Mouse (Mus musculus): ENCODE measurements around the gene Ccdc6. TPM values are rescaled to one million over a fixed set of nuclear protein-coding genes. Genes with fewer than 3 reads are reported as not detected.
"Not testable (repeated sequence)": the region's sequence is repeated elsewhere in the genome, so short reads cannot be mapped to it uniquely, and the experiment has no call there.

Ccdc6 gene
- polyA plus RNA-seq, 1 experiment from 2014 or later: 16.5 TPM

DNA sequence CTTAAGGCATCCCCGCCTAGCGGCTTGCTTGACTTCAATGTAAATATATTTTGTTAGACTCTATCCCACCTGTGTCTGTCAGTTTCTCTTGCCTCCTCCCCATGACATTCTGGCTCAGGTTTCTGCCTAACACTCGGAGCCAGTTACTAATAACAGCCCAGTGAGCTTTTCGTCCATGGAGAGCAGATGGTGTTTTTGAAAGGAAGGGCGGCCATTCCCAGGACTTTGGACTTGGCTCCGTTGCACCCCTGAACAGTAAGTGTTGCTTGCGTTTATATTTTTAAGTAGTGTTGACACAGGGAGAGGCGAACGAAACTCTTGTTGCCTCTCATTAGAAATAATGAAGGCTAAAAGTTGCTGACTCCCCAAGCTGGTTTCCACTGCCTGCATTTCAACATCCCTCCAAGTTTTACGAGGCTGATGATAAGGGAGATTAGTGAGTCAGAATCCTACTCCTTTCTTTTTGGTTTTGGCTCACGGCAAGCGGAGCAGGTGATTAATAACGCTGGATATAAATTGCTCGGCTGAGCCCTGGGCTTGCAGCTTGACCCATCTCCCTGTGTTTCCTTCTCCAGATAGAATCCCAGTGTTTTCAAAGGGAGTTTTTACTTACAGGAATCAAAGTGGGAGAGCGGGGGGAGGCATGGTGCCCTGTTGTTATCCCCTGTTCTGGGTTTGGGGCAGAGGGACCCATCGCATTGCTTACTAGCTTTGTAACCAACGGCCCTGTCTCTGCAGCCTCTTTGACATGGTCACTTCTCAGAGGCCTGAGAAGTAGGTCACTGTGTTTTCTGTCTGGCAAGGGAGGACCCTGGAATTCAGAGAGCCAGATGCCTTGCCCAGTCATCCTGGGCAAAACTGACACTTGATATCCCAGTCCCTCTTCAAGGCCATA lies 107.8 kb downstream of the Ccdc6 start, which contains the start of gene Mrln:
Gene Mrln, plus strand, starts transcription at position 160 of the 895 bp plus-strand sequence.
- Histone ChIP-seq H3K9me3 (0 out of 2 replicates have a peak, but pooled peaks cover 4% of the 10 kb centered on the region), H3K27ac (no peak within 1 kb of the TSS), H3K4me1 (peaks cover 15% of the 10 kb centered on the region), H3K27me3 (ENCODE audit: poor library complexity, severe bottlenecking) (no peaks in the 10 kb centered on the region), H3K36me3 (replicated peaks) (no peaks in the 10 kb centered on the region), H3K4me3 (no peak within 1 kb of the TSS)
- 72% methylated on average over 17 of the region's 17 CpGs for WGBS
- DNase-seq (ENCODE audit: extremely low spot score, low spot score): no peak

GRCm38 (mm10) chr10:70211281-70211680 lies 114.4 kb downstream of the Ccdc6 start:
- Histone ChIP-seq H3K27ac (no peak overlapping the region), H3K27me3 (ENCODE audit: poor library complexity, severe bottlenecking) (no peaks in the 10 kb centered on the region), H3K36me3 (replicated peaks) (no peaks in the 10 kb centered on the region), H3K4me3 (no peak overlapping the region), H3K4me1 (no peaks in the 10 kb centered on the region), H3K9me3 (no peaks in the 10 kb centered on the region)
- 90% methylated on average over 9 of the region's 9 CpGs for WGBS
- no peak for DNase-seq (ENCODE audit: extremely low spot score, low spot score)

GRCm38 (mm10) chr10:70220971-70221370 lies 124.0 kb downstream of the Ccdc6 start:
- WGBS: 51% methylated on average over 5 of the region's 5 CpGs
- H3K4me3 ChIP-seq: no peak overlapping the region
- H3K27ac ChIP-seq: no peak overlapping the region
- no peaks in the 10 kb centered on the region for H3K27me3 ChIP-seq (ENCODE audit: poor library complexity, severe bottlenecking)
- H3K36me3 ChIP-seq (replicated peaks): no peaks in the 10 kb centered on the region
- H3K4me1 ChIP-seq: peaks cover 6% of the 10 kb centered on the region
- no peak for DNase-seq (ENCODE audit: extremely low spot score, low spot score)
- H3K9me3 ChIP-seq: no peaks in the 10 kb centered on the region

DNA sequence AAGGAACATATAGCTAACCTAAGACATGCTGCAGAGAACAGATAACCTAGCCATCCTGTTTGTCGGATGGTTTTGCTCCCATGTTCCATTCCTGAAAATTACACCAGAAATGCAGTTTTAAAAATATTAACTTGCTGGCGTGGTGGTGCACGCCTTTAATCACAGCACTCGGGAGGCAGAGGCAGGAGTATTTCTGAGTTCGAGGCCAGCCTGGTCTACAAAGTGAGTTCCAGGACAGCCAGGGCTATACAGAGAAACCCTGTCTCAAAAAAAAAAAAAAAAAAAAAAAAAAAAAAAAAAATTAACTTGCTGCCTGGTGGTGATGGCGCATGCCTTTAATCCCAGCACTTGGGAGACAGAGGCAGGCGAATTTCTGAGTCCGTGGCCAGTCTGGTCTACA lies 125.3 kb downstream of the Ccdc6 start:
- H3K36me3 ChIP-seq (replicated peaks); H3K4me1 ChIP-seq: not testable (repeated sequence)
- WGBS: 93% methylated on average over 8 of the region's 8 CpGs

GRCm38 (mm10) chr10:70224571-70224970 lies 127.7 kb downstream of the Ccdc6 start:
- WGBS: 91% methylated on average over 6 of the region's 6 CpGs
- Histone ChIP-seq H3K36me3 (replicated peaks) (no peaks in the 10 kb centered on the region), H3K4me3 (no peak overlapping the region), H3K27me3 (ENCODE audit: poor library complexity, severe bottlenecking) (no peaks in the 10 kb centered on the region), H3K27ac (no peak overlapping the region), H3K9me3 (no peaks in the 10 kb centered on the region), H3K4me1 (peaks cover 6% of the 10 kb centered on the region)
- DNase-seq (ENCODE audit: extremely low spot score, low spot score): no peak

More for the DNA sequence above, 125.3 kb downstream of the Ccdc6 start:
- not testable (repeated sequence) for H3K27ac ChIP-seq; H3K27me3 ChIP-seq (ENCODE audit: poor library complexity, severe bottlenecking); H3K4me3 ChIP-seq; H3K9me3 ChIP-seq; DNase-seq (ENCODE audit: extremely low spot score, low spot score)

DNA sequence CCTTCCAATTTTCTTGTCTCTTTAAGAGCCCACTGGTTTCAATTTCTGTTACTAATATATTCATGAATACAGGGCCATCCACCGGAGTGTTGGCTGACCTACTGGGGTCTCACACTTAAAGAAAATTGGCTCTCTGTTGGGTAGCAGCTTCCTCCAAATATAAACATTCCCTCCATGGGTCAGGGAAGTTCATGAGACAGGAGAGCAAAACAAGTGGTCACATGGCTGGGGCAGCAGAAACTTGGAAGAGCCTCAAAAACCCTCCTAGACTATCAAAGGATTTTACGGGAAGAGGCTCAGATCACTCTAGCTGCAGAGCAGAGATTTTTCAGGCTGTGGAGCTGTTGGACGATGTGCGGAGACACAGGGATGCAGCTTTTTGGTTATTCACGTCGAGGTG lies 128.8 kb downstream of the Ccdc6 start:
- Histone ChIP-seq H3K27me3 (ENCODE audit: poor library complexity, severe bottlenecking) (no peaks in the 10 kb centered on the region), H3K9me3 (no peaks in the 10 kb centered on the region), H3K4me3 (no peak overlapping the region), H3K36me3 (replicated peaks) (no peaks in the 10 kb centered on the region), H3K27ac (no peak overlapping the region), H3K4me1 (peaks cover 6% of the 10 kb centered on the region)
- DNase-seq (ENCODE audit: extremely low spot score, low spot score): no peak
- WGBS: 82% methylated on average over 6 of the region's 6 CpGs

- Histone ChIP-seq H3K27ac (no peak overlapping the region), H3K4me1 (no peaks in the 10 kb centered on the region), H3K9me3 (no peaks in the 10 kb centered on the region), H3K27me3 (ENCODE audit: poor library complexity, severe bottlenecking) (no peaks in the 10 kb centered on the region), H3K36me3 (replicated peaks) (no peaks in the 10 kb centered on the region), H3K4me3 (no peak overlapping the region)
- no peak for DNase-seq (ENCODE audit: extremely low spot score, low spot score)
Observed at GRCm38 (mm10) chr10:70226608-70227007, 129.7 kb downstream of the Ccdc6 start.

GRCm38 (mm10) chr10:70230352-70230751 lies 133.4 kb downstream of the Ccdc6 start:
- no peaks in the 10 kb centered on the region for H3K27me3 ChIP-seq (ENCODE audit: poor library complexity, severe bottlenecking)
- no peak for DNase-seq (ENCODE audit: extremely low spot score, low spot score)
- H3K27ac ChIP-seq: no peak overlapping the region
- no peaks in the 10 kb centered on the region for H3K9me3 ChIP-seq
- H3K36me3 ChIP-seq (replicated peaks): no peaks in the 10 kb centered on the region
- no peaks in the 10 kb centered on the region for H3K4me1 ChIP-seq
- H3K4me3 ChIP-seq: no peak overlapping the region
- WGBS: 93% methylated on average over 6 of the region's 6 CpGs

- Histone ChIP-seq H3K4me3 (no peak overlapping the region), H3K36me3 (replicated peaks) (no peaks in the 10 kb centered on the region), H3K27ac (no peak overlapping the region), H3K9me3 (no peaks in the 10 kb centered on the region), H3K27me3 (ENCODE audit: poor library complexity, severe bottlenecking) (peaks cover 6% of the 10 kb centered on the region), H3K4me1 (no peaks in the 10 kb centered on the region)
- no peak for DNase-seq (ENCODE audit: extremely low spot score, low spot score)
- WGBS: 70% methylated on average over 2 of the region's 2 CpGs
Observed at GRCm38 (mm10) chr10:70237936-70238335, 141.0 kb downstream of the Ccdc6 start.

Other genes with a start within 250 kb of the Ccdc6 start
- 1.5 TPM in 1 of 2 replicates, not detected in the other for gene Mrln, start 107.5 kb downstream of the Ccdc6 start, polyA plus RNA-seq (2016; fragmentation: Nextera tagmentation; extraction: Ambion mirVana)
- 0.09 and 0.29 TPM in 2 replicates for gene Slc16a9, start 148.0 kb downstream of the Ccdc6 start, polyA plus RNA-seq (2016; fragmentation: Nextera tagmentation; extraction: Ambion mirVana)